Mouse (Mus musculus): ENCODE data around the gene Glipr1. TPM values are rescaled to one million over a fixed set of nuclear protein-coding genes. Genes with fewer than 3 reads are reported as not detected.
A peak's percentile ranks its signal among the peaks of the same experiment; 100 is the strongest.

Glipr1 gene
- polyA plus RNA-seq, 1 experiment, result 0.79 TPM

- TF ChIP-seq CTCF (IDR thresholded peaks at IDR 0.05; ENCODE audit: borderline replicate concordance, extremely low read depth, insufficient read depth, insufficient read length) (no peak), POLR2A (IDR thresholded peaks at IDR 0.05; ENCODE audit: borderline replicate concordance, extremely low read depth, insufficient read depth, insufficient read length, poor library complexity, severe bottlenecking) (no peak)
- no peak for DNase-seq (ENCODE audit: low read depth)
Observed at GRCm38 (mm10) chr10:111996911-111997347, 5.5 kb downstream of the Glipr1 start.

- no peak for TF ChIP-seq CTCF (IDR thresholded peaks at IDR 0.05; ENCODE audit: borderline replicate concordance, extremely low read depth, insufficient read depth, insufficient read length)
- TF ChIP-seq POLR2A (IDR thresholded peaks at IDR 0.05; ENCODE audit: borderline replicate concordance, extremely low read depth, insufficient read depth, insufficient read length, poor library complexity, severe bottlenecking), result no peak
- no peak for DNase-seq (ENCODE audit: low read depth)
Observed at GRCm38 (mm10) chr10:111996549-111996904, 5.9 kb downstream of the Glipr1 start.

GRCm38 (mm10) chr10:111995803-111996548, 6.5 kb downstream of the Glipr1 start:
- DNase-seq (ENCODE audit: low read depth), result peak; percentile 5
- TF ChIP-seq POLR2A (IDR thresholded peaks at IDR 0.05; ENCODE audit: borderline replicate concordance, extremely low read depth, insufficient read depth, insufficient read length, poor library complexity, severe bottlenecking), result no peak
- TF ChIP-seq CTCF (IDR thresholded peaks at IDR 0.05; ENCODE audit: borderline replicate concordance, extremely low read depth, insufficient read depth, insufficient read length), result no peak

- no peak for DNase-seq (ENCODE audit: low read depth)
- TF ChIP-seq CTCF (IDR thresholded peaks at IDR 0.05; ENCODE audit: borderline replicate concordance, extremely low read depth, insufficient read depth, insufficient read length) (no peak), POLR2A (IDR thresholded peaks at IDR 0.05; ENCODE audit: borderline replicate concordance, extremely low read depth, insufficient read depth, insufficient read length, poor library complexity, severe bottlenecking) (no peak)
Observed at GRCm38 (mm10) chr10:111986453-111986852, 16.0 kb downstream of the Glipr1 start.

GRCm38 (mm10) chr10:111983070-111983469, 19.4 kb downstream of the Glipr1 start:
- TF ChIP-seq POLR2A (IDR thresholded peaks at IDR 0.05; ENCODE audit: borderline replicate concordance, extremely low read depth, insufficient read depth, insufficient read length, poor library complexity, severe bottlenecking), result no peak
- no peak for TF ChIP-seq CTCF (IDR thresholded peaks at IDR 0.05; ENCODE audit: borderline replicate concordance, extremely low read depth, insufficient read depth, insufficient read length)
- DNase-seq (ENCODE audit: low read depth), result no peak

GRCm38 (mm10) chr10:111977584-111977983, 24.8 kb downstream of the Glipr1 start:
- no peak for TF ChIP-seq POLR2A (IDR thresholded peaks at IDR 0.05; ENCODE audit: borderline replicate concordance, extremely low read depth, insufficient read depth, insufficient read length, poor library complexity, severe bottlenecking)
- TF ChIP-seq CTCF (IDR thresholded peaks at IDR 0.05; ENCODE audit: borderline replicate concordance, extremely low read depth, insufficient read depth, insufficient read length), result peak; percentile 86; the same call in 1 of the 2 replicates
- DNase-seq (ENCODE audit: low read depth), result peak; percentile 70

GRCm38 (mm10) chr10:111972542-111973361, 29.7 kb downstream of the Glipr1 start, which contains the start of gene Krr1:
TSS of gene Krr1 (plus strand) at chr10:111972664.
- DNase-seq (ENCODE audit: low read depth), result peak; percentile 99

GRCm38 (mm10) chr10:111971929-111972328, 30.5 kb downstream of the Glipr1 start:
- no peak for TF ChIP-seq CTCF (IDR thresholded peaks at IDR 0.05; ENCODE audit: borderline replicate concordance, extremely low read depth, insufficient read depth, insufficient read length)
- TF ChIP-seq POLR2A (IDR thresholded peaks at IDR 0.05; ENCODE audit: borderline replicate concordance, extremely low read depth, insufficient read depth, insufficient read length, poor library complexity, severe bottlenecking), result no peak
- DNase-seq (ENCODE audit: low read depth), result no peak

More at GRCm38 (mm10) chr10:111972542-111973361, 29.7 kb downstream of the Glipr1 start, which contains the start of gene Krr1:
- peak; percentile 57; the same call in 1 of the 2 replicates for TF ChIP-seq POLR2A (IDR thresholded peaks at IDR 0.05; ENCODE audit: borderline replicate concordance, extremely low read depth, insufficient read depth, insufficient read length, poor library complexity, severe bottlenecking)
- no peak for TF ChIP-seq CTCF (IDR thresholded peaks at IDR 0.05; ENCODE audit: borderline replicate concordance, extremely low read depth, insufficient read depth, insufficient read length)

GRCm38 (mm10) chr10:111966394-111966793, 36.0 kb downstream of the Glipr1 start:
- TF ChIP-seq CTCF (IDR thresholded peaks at IDR 0.05; ENCODE audit: borderline replicate concordance, extremely low read depth, insufficient read depth, insufficient read length), result peak; percentile 31; the same call in 1 of the 2 replicates
- TF ChIP-seq POLR2A (IDR thresholded peaks at IDR 0.05; ENCODE audit: borderline replicate concordance, extremely low read depth, insufficient read depth, insufficient read length, poor library complexity, severe bottlenecking), result no peak
- DNase-seq (ENCODE audit: low read depth), result no peak

- TF ChIP-seq POLR2A (IDR thresholded peaks at IDR 0.05; ENCODE audit: borderline replicate concordance, extremely low read depth, insufficient read depth, insufficient read length, poor library complexity, severe bottlenecking) (no peak), CTCF (IDR thresholded peaks at IDR 0.05; ENCODE audit: borderline replicate concordance, extremely low read depth, insufficient read depth, insufficient read length) (no peak)
- no peak for DNase-seq (ENCODE audit: low read depth)
Observed at GRCm38 (mm10) chr10:111960459-111960858, 42.0 kb downstream of the Glipr1 start.

- no peak for TF ChIP-seq CTCF (IDR thresholded peaks at IDR 0.05; ENCODE audit: borderline replicate concordance, extremely low read depth, insufficient read depth, insufficient read length)
- TF ChIP-seq POLR2A (IDR thresholded peaks at IDR 0.05; ENCODE audit: borderline replicate concordance, extremely low read depth, insufficient read depth, insufficient read length, poor library complexity, severe bottlenecking), result no peak
- DNase-seq (ENCODE audit: low read depth), result no peak
Observed at GRCm38 (mm10) chr10:111959353-111959752, 43.1 kb downstream of the Glipr1 start.

Measured in brain, embryonic 14.5 days (tissue).